Mouse (Mus musculus): ENCODE results near the gene Arhgap35.

Arhgap35 gene

DNA sequence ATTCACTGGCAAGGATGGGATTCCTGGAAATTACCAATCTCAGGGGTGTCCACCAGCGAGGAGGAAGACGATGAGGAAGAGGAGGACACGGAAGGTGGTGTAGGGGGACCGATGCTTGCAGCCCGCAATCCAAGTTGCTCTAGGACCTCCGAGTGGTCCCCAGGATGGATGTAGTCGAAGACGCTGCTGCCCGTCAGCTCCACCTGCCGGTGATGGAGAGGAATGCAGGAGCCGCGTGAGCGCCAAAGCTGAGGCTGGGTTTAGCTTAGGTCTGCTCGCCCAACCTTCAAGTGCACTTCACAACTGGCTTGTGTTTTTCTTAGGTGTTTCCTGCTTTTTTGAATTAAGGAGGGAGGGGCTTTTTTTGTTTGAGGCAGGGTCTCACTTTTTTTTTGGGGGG, 151.6 kb downstream of the Arhgap35 start:
- peak; percentile 89 for DNase-seq

DNA sequence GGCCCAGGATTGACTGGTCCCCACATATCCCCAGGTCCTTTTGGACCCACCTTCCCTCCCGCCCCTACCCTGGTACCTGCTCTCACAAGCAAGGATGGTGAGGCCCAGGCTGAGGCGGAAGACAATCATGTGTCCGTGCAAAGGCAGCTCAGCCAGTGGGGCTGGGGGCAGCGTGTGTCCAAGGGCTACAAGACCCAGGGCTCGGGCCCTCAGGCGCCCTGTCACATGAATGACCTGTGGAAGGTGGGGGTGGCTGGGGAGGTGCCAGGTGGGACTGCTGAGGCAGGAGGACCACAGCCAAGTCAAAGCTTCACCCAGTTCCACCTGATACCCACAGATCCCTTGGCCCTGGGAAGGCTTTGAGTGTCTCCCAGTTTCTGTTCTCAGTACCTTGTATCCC, 153.1 kb downstream of the Arhgap35 start:
- no peak for DNase-seq

DNA sequence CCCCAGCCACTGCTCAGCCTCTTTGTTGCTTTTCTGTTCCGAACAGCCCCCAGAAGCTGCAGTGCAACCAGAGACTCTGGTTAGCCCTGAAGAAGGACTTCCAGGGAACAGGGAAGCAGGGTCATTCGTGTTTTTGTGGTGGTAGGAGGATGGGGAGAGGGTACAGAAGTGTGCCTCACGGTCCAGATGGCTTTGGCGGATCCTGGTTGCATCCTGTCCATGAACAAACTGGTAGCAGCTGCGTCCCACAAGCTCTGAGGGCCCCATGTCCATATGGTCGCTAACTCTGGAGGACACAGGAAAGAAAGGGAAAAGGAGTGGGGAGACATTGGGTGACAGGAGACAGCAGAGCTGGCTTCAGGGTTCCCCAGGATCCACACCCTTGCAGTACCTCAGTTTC, 153.6 kb downstream of the Arhgap35 start:
- DNase-seq: no peak

DNA sequence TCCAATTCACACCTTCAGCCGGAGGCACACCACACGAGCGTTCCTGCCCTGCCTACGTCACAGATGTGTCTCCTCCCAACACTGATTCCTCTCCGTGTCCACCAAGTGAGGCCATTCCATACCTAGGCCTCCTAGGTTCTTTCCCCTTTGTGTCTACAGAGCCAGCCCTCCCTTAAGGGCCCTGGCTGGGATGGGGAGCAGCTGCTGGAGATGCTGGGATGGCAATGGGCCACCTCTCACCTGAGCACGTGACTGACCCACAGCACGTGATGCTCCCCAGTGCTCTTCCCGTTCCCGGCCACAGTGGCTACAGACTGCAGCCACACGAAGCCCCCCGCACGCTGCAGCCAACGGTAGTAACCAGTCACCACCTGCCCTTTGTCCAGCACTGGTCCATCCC, 154.2 kb downstream of the Arhgap35 start:
- no peak for DNase-seq

GRCm38 (mm10) chr7:16456289-16456688, 158.5 kb downstream of the Arhgap35 start:
- no peak for DNase-seq

- DNase-seq: no peak
Observed at GRCm38 (mm10) chr7:16455016-16455415, 159.8 kb downstream of the Arhgap35 start.

- DNase-seq: peak; percentile 51
Observed at GRCm38 (mm10) chr7:16453118-16453711, 161.6 kb downstream of the Arhgap35 start.

- DNase-seq: peak; percentile 92
Observed at GRCm38 (mm10) chr7:16452587-16453073, 162.2 kb downstream of the Arhgap35 start, which contains the start of gene Tmem160. Gene Tmem160 (plus strand): TSS chr7:16452779.

GRCm38 (mm10) chr7:16451656-16452055, 163.1 kb downstream of the Arhgap35 start:
- no peak for DNase-seq

Measured in thymus, postnatal 14 days (tissue).